Mouse (Mus musculus) spleen, adult 2 months (tissue): ENCODE results near the gene Crtac1. TPM values are rescaled to one million over a fixed set of nuclear protein-coding genes. Genes with fewer than 3 reads are reported as not detected.

Experiments
- DNase-seq, 2 experiments: peaks; one replicate each; pipeline versions ENCODE4 v3.0.0 to v3.0.0-alpha.2; 2012 to 2021; ENCODE audit warnings: low spot score in 2 of 2, low read depth in 1 of 2
- H3K27ac ChIP-seq: fragments of 200-500 bp; 2 replicates; pipeline ENCODE4 v1.5.1; 2012; ENCODE audit warnings: low read length, inconsistent platforms; ENCODE audit not compliant: insufficient read depth
- H3K27me3 ChIP-seq: fragments of 200-500 bp; 2 replicates; pipeline ENCODE4 v1.6.1; 2012; ENCODE audit warnings: mild to moderate bottlenecking, moderate library complexity, low read length, inconsistent platforms; ENCODE audit not compliant: control insufficient read depth, insufficient read depth
- H3K36me3 ChIP-seq: fragments of 200-500 bp; 2 replicates; pipeline ENCODE4 v1.6.1; 2012; ENCODE audit warnings: mild to moderate bottlenecking, low read length, inconsistent platforms; ENCODE audit not compliant: control insufficient read depth, insufficient read depth
- H3K4me1 ChIP-seq: fragments of 200-500 bp; 2 replicates; pipeline ENCODE4 v1.6.1; 2011; ENCODE audit warnings: inconsistent platforms; ENCODE audit not compliant: control insufficient read depth, insufficient read depth, insufficient read length
- H3K4me3 ChIP-seq: fragments of 200-500 bp; 2 replicates; pipeline ENCODE4 v1.5.1; 2011; ENCODE audit warnings: mild to moderate bottlenecking, inconsistent platforms; ENCODE audit not compliant: insufficient read depth, insufficient read length; ENCODE audit errors: extremely low read depth
- CTCF ChIP-seq: fragments of 200-500 bp; IDR thresholded peaks from 2 replicates; pipeline ENCODE4 v1.5.1; 2011; ENCODE audit warnings: mild to moderate bottlenecking, inconsistent platforms; ENCODE audit not compliant: insufficient read depth, insufficient read length, insufficient replicate concordance; ENCODE audit errors: extremely low read depth
- POLR2A ChIP-seq: fragments of 200-500 bp; IDR thresholded peaks from 2 replicates; pipeline ENCODE4 v1.6.1; 2011; ENCODE audit warnings: low read depth, low read length, inconsistent platforms
- WGBS: fragments of 180-500 bp; shearing (Covaris S2); methylation state at CpG from one replicate; pipeline ENCODE4 v1.1.7; 2018; 5-methylcytosine and 5-hydroxymethylcytosine counted together
- polyA plus RNA-seq: library from polyadenylated mRNA; depleted of rRNA; stranded (reverse); fragments of >200 nt; gene quantifications from 2 replicates; pipeline ENCODE4 v1.2.3, GENCODE M21; 2012; rRNA removed

Gene Crtac1
- not detected in 2 replicates for polyA plus RNA-seq

GRCm38 (mm10) chr19:42431485-42432190 is at the start of gene Crtac1:
Crtac1 (minus strand) TSS chr19:42431783.
- Histone ChIP-seq H3K36me3 (no peaks in the 10 kb centered on the region), H3K27ac (no peak within 1 kb of the TSS), H3K4me3 (no peak within 1 kb of the TSS), H3K27me3 (peaks cover 11% of the 10 kb centered on the region), H3K4me1 (no peaks in the 10 kb centered on the region)
- TF ChIP-seq CTCF (no peak), POLR2A (no peak)
- DNase-seq, result no peak
- 2% methylated on average over 76 of the region's 88 CpGs for WGBS

- no peaks in the 10 kb centered on the region for H3K4me1 ChIP-seq
- no peak overlapping the region for H3K27ac ChIP-seq
- no peak for TF ChIP-seq CTCF
- TF ChIP-seq POLR2A, result no peak
- DNase-seq, result no peak
- no peaks in the 10 kb centered on the region for H3K36me3 ChIP-seq
- WGBS, result 69% methylated on average over 12 of the region's 12 CpGs
- no peak overlapping the region for H3K4me3 ChIP-seq
- no peaks in the 10 kb centered on the region for H3K27me3 ChIP-seq
Observed at GRCm38 (mm10) chr19:42478303-42478702, 46.7 kb upstream of the Crtac1 start.

DNA sequence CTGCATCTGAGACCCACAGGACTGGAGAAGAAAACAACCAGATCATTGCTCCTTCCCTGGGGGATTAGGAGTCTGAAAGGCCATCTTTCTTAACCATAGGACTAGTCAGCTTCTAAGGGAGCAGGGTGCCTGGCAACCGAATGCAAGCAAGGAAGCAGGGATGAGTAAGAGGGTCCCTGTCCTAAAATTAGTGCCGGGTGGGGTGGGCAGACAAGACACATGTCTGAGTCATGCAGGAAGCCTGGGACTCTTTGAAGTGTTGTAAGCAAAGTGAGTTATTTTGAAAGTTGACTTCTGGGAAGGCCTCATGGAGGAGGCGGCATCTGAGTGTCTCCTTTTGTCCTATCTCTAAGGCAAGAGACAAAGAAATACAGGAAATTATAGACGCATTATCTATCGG is 46.2 kb upstream of the Crtac1 start:
- DNase-seq, result no peak
- no peak overlapping the region for H3K4me3 ChIP-seq
- TF ChIP-seq POLR2A (no peak), CTCF (no peak)
- no peaks in the 10 kb centered on the region for H3K36me3 ChIP-seq
- no peak overlapping the region for H3K27ac ChIP-seq
- H3K27me3 ChIP-seq, result no peaks in the 10 kb centered on the region
- no peaks in the 10 kb centered on the region for H3K4me1 ChIP-seq
- WGBS, result 63% methylated on average over 5 of the region's 5 CpGs

- H3K4me3 ChIP-seq, result no peak overlapping the region
- TF ChIP-seq POLR2A (no peak), CTCF (no peak)
- WGBS, result 35% methylated on average over 11 of the region's 11 CpGs
Observed at GRCm38 (mm10) chr19:42472831-42473230, 41.2 kb upstream of the Crtac1 start.

GRCm38 (mm10) chr19:42471571-42471970 is 40.0 kb upstream of the Crtac1 start:
- Histone ChIP-seq H3K27ac (no peak overlapping the region), H3K27me3 (no peaks in the 10 kb centered on the region), H3K36me3 (no peaks in the 10 kb centered on the region), H3K4me1 (no peaks in the 10 kb centered on the region), H3K4me3 (no peak overlapping the region)
- DNase-seq, result no peak
- TF ChIP-seq CTCF, result no peak
- no peak for TF ChIP-seq POLR2A
- WGBS, result 95% methylated on average over 4 of the region's 4 CpGs

More at GRCm38 (mm10) chr19:42472831-42473230, 41.2 kb upstream of the Crtac1 start:
- DNase-seq, result no peak
- no peak overlapping the region for H3K27ac ChIP-seq
- H3K4me1 ChIP-seq, result no peaks in the 10 kb centered on the region
- H3K36me3 ChIP-seq, result no peaks in the 10 kb centered on the region
- H3K27me3 ChIP-seq, result no peaks in the 10 kb centered on the region

- Histone ChIP-seq H3K4me1 (no peaks in the 10 kb centered on the region), H3K27me3 (no peaks in the 10 kb centered on the region), H3K27ac (no peak overlapping the region), H3K36me3 (no peaks in the 10 kb centered on the region), H3K4me3 (no peak overlapping the region)
- TF ChIP-seq CTCF, result no peak
- TF ChIP-seq POLR2A, result no peak
- 46% methylated on average over 6 of the region's 6 CpGs for WGBS
- no peak for DNase-seq
Observed at GRCm38 (mm10) chr19:42461851-42462250, 30.3 kb upstream of the Crtac1 start.

DNA sequence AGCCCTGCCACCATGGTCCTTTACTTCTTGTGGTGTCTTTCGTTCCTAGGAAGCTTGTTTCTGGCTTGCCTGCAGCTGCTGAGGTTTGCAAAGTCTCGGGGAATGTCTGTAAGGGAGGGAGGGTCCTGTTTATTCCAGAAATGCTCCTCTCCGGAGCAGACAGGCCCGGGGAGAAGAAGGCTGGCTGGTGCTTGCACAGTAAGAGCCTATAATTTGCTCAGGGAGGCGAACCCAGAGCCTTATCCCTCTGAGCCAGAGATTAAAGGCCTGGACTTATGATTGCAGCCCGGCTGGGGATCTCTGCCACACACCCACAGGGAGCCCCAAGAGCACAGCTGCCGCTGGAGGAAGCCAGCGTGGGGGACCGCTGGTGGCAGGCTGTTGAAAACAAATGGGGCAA is 29.8 kb upstream of the Crtac1 start:
- WGBS, result 42% methylated on average over 9 of the region's 9 CpGs

More for the DNA sequence above, 29.8 kb upstream of the Crtac1 start:
- Histone ChIP-seq H3K36me3 (no peaks in the 10 kb centered on the region), H3K27ac (no peak overlapping the region), H3K4me1 (no peaks in the 10 kb centered on the region), H3K27me3 (no peaks in the 10 kb centered on the region), H3K4me3 (no peak overlapping the region)
- no peak for TF ChIP-seq CTCF
- TF ChIP-seq POLR2A, result no peak
- no peak for DNase-seq
